Mouse (Mus musculus): ENCODE measurements around the gene Taf3. TPM values are rescaled to one million over a fixed set of nuclear protein-coding genes. Genes with fewer than 3 reads are reported as not detected.

The Taf3 gene
- polyA plus RNA-seq, 1 experiment from 2014 or later = 9.4 TPM

DNA sequence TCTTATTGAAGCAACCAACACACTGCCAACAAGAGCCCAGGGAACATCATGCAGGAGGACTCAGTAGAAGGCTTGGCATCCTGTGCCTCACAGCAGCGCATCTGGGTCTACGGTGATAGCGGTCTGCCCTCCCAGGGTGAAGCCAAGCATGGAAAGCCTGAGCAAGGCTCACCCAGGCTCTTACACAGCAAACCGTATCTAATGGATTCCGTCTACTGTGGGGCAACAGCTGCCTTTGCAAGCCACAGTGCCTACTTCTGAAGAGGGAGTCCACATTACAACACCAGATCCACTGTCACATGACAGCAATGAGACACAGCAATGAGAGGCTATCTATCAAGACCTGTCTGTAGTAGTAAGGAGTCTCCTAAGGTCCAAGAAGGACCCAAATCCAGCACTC lies 52.3 kb downstream of the Taf3 start:
- H3K9ac ChIP-seq (ENCODE audit: low read length) = no peak overlapping the region
- no peaks in the 10 kb centered on the region for H3K4me1 ChIP-seq (ENCODE audit: control insufficient read depth in 2 of 2, insufficient read depth in 2 of 2, low read length in 2 of 2)
- H3K27ac ChIP-seq (replicated peaks in 1 of 2; ENCODE audit: control insufficient read depth in 1 of 2, insufficient read depth in 1 of 2, low read depth in 2 of 2, low read length in 2 of 2) = no peak overlapping the region
- no peak for ATAC-seq (ENCODE audit: insufficient number of reproducible peaks, insufficient read depth, low FRiP score, low read depth)
- 89% methylated on average over 5 of the region's 5 CpGs for WGBS
- no peak overlapping the region for H3K4me3 ChIP-seq (ENCODE audit: control insufficient read depth in 1 of 2, insufficient read depth in 1 of 2, low read depth in 1 of 2, low read length in 2 of 2)
- no peaks in the 10 kb centered on the region for H3K27me3 ChIP-seq (ENCODE audit: control insufficient read depth, insufficient read depth, low read length)
- no peak overlapping the region for H3K4me2 ChIP-seq (ENCODE audit: low read length)
- H3K9me3 ChIP-seq (ENCODE audit: control insufficient read depth, low read length) = no peaks in the 10 kb centered on the region
- H3K36me3 ChIP-seq (ENCODE audit: control insufficient read depth, insufficient read depth, low read length) = no peaks in the 10 kb centered on the region

DNA sequence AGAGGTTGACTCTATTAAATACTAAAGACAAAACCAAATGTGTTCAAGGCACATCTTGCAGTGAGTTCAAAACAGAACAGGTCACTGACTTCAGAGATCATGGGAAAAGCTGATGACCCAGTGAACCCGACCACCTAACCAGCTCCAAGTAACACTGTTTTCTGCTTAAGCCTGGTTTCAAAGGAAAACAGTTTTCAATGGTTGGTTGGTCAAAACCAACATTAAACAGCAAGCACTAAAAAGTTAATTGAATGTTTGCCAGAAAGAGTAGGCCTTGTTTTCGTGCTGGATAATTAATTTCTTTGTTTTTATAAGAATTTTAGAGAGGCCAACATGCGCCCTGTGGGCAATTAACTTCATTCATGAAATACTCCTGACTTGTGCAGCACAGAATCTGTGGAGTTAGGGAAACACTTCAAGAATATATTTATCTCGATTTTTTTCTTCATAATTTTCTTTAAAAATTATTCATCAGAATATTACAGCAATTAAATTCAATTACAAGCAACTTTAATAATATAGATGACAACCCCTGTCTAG lies 57.6 kb downstream of the Taf3 start:
- Histone ChIP-seq H3K27ac (replicated peaks in 1 of 2; ENCODE audit: control insufficient read depth in 1 of 2, insufficient read depth in 1 of 2, low read depth in 2 of 2, low read length in 2 of 2) (no peak overlapping the region), H3K4me2 (ENCODE audit: low read length) (no peak overlapping the region), H3K27me3 (ENCODE audit: control insufficient read depth, insufficient read depth, low read length) (no peaks in the 10 kb centered on the region), H3K4me3 (ENCODE audit: control insufficient read depth in 1 of 2, insufficient read depth in 1 of 2, low read depth in 1 of 2, low read length in 2 of 2) (no peak overlapping the region), H3K9ac (ENCODE audit: low read length) (no peak overlapping the region), H3K36me3 (ENCODE audit: control insufficient read depth, insufficient read depth, low read length) (no peaks in the 10 kb centered on the region), H3K4me1 (ENCODE audit: control insufficient read depth in 2 of 2, insufficient read depth in 2 of 2, low read length in 2 of 2) (peaks cover 4 to 7% of the 10 kb centered on the region in 2 experiments; a peak in 3 of 4 replicates), H3K9me3 (ENCODE audit: control insufficient read depth, low read length) (no peaks in the 10 kb centered on the region)
- 77% methylated on average over 4 of the region's 4 CpGs for WGBS
- ATAC-seq (ENCODE audit: insufficient number of reproducible peaks, insufficient read depth, low FRiP score, low read depth) = no peak

DNA sequence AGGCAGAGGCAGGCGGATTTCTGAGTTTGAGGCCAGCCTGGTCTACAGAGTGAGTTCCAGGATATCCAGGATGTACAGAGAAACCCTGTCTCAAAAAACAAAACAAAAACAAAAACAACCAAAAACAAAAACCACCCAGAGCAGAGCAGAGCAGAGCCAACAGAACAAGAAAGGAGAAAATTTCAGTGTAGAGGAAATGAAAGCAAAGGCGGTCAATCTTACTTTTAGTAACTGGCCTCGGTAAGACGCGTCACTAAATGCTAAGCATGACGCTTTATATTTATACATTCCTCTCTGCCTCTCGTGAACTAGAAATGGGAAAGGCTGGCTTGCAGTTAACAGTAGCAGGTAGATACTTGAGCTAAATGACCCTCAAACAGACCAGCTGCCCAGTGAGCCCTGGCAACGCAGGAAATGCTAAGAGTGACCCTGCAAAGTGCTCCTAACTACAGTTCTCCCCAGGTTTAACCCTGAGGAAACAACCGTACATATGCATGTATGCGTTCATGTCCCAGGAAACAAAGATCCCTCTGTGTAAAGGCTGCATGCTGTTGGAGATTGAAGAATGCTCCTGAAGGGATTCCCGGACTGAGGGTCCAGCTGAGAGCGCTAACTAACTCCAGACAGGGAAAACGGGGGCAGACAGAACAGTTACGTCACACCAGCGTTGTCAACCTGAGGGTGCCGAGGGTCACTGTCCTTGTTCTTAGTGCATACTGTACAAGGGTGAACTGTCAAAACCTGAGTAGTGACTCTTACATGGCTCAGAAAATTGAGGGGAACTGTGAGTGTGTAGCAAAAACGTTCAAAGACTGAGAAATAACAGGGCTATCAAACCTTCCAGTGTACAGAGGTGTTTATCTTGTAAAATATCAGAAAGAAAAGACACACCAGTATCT lies 58.5 kb downstream of the Taf3 start:
- Histone ChIP-seq H3K4me3 (ENCODE audit: control insufficient read depth in 1 of 2, insufficient read depth in 1 of 2, low read depth in 1 of 2, low read length in 2 of 2) (no peak overlapping the region), H3K27ac (replicated peaks in 1 of 2; ENCODE audit: control insufficient read depth in 1 of 2, insufficient read depth in 1 of 2, low read depth in 2 of 2, low read length in 2 of 2) (no peak overlapping the region), H3K27me3 (ENCODE audit: control insufficient read depth, insufficient read depth, low read length) (no peaks in the 10 kb centered on the region), H3K9ac (ENCODE audit: low read length) (no peak overlapping the region), H3K36me3 (ENCODE audit: control insufficient read depth, insufficient read depth, low read length) (no peaks in the 10 kb centered on the region), H3K4me2 (ENCODE audit: low read length) (no peak overlapping the region), H3K9me3 (ENCODE audit: control insufficient read depth, low read length) (no peaks in the 10 kb centered on the region), H3K4me1 (ENCODE audit: control insufficient read depth in 2 of 2, insufficient read depth in 2 of 2, low read length in 2 of 2) (peaks cover 4 to 8% of the 10 kb centered on the region in 2 experiments; a peak in 3 of 4 replicates)
- no peak for ATAC-seq (ENCODE audit: insufficient number of reproducible peaks, insufficient read depth, low FRiP score, low read depth)
- WGBS = 73% methylated on average over 17 of the region's 17 CpGs

DNA sequence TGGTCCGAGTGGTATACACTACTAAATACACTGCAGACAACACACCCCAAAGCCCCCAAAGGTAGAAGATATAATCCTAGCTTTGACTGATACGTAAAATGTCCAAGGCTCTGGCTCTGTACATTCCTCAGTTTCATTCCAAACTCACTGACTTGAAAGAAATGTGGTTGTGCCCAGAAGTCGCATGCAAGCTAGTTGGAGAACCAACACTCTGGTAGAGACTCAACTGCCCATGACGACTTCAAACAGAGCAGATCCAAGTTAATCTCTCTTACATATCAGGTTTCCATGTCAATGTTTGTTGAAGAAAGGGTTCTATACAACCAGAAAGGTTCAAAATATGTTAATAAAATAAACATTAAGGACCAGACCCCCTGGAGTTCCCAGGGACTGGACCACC lies 60.1 kb downstream of the Taf3 start:
- no peak overlapping the region for H3K4me2 ChIP-seq (ENCODE audit: low read length)
- no peak for ATAC-seq (ENCODE audit: insufficient number of reproducible peaks, insufficient read depth, low FRiP score, low read depth)
- H3K9me3 ChIP-seq (ENCODE audit: control insufficient read depth, low read length) = no peaks in the 10 kb centered on the region
- no peak overlapping the region for H3K27ac ChIP-seq (replicated peaks in 1 of 2; ENCODE audit: control insufficient read depth in 1 of 2, insufficient read depth in 1 of 2, low read depth in 2 of 2, low read length in 2 of 2)
- WGBS = 86% methylated on average over 4 of the region's 4 CpGs
- no peak overlapping the region for H3K4me3 ChIP-seq (ENCODE audit: control insufficient read depth in 1 of 2, insufficient read depth in 1 of 2, low read depth in 1 of 2, low read length in 2 of 2)
- H3K36me3 ChIP-seq (ENCODE audit: control insufficient read depth, insufficient read depth, low read length) = no peaks in the 10 kb centered on the region
- no peaks in the 10 kb centered on the region for H3K27me3 ChIP-seq (ENCODE audit: control insufficient read depth, insufficient read depth, low read length)
- H3K4me1 ChIP-seq (ENCODE audit: control insufficient read depth in 2 of 2, insufficient read depth in 2 of 2, low read length in 2 of 2) = peaks cover 4 to 8% of the 10 kb centered on the region in 2 experiments; a peak in 3 of 4 replicates
- H3K9ac ChIP-seq (ENCODE audit: low read length) = no peak overlapping the region

GRCm38 (mm10) chr2:9985979-9986447 lies 62.4 kb downstream of the Taf3 start:
- 6% methylated on average over 6 of the region's 6 CpGs for WGBS
- H3K4me2 ChIP-seq (ENCODE audit: low read length) = peak overlapping the region; percentile 40

DNA sequence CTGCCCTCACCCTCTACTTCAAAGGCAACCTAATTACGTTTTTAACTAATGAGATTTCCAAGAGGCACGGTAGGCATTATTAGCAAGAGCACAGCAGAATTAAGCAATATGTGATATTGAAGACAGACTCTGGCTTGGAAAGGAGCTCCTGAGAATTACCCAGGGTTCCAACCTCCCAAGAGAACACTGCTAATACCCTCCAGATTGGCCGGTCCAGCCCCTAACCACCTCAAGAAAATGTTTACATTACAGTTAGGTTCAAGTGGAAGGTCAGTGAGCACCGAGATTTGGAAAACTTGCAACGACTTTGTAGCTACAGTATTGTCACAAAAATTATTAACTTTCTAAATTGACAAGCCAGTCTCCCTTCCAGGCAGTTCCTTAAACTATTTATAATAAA lies 66.0 kb downstream of the Taf3 start:
- WGBS = 36% methylated on average over 5 of the region's 5 CpGs
- H3K4me1 ChIP-seq (ENCODE audit: control insufficient read depth in 2 of 2, insufficient read depth in 2 of 2, low read length in 2 of 2) = peaks cover 4 to 8% of the 10 kb centered on the region in 2 experiments; a peak in 3 of 4 replicates
- H3K36me3 ChIP-seq (ENCODE audit: control insufficient read depth, insufficient read depth, low read length) = no peaks in the 10 kb centered on the region
- no peak overlapping the region for H3K4me2 ChIP-seq (ENCODE audit: low read length)
- no peak overlapping the region for H3K4me3 ChIP-seq (ENCODE audit: control insufficient read depth in 1 of 2, insufficient read depth in 1 of 2, low read depth in 1 of 2, low read length in 2 of 2)
- no peaks in the 10 kb centered on the region for H3K9me3 ChIP-seq (ENCODE audit: control insufficient read depth, low read length)
- ATAC-seq (ENCODE audit: insufficient number of reproducible peaks, insufficient read depth, low FRiP score, low read depth) = no peak
- no peak overlapping the region for H3K27ac ChIP-seq (replicated peaks in 1 of 2; ENCODE audit: control insufficient read depth in 1 of 2, insufficient read depth in 1 of 2, low read depth in 2 of 2, low read length in 2 of 2)
- H3K27me3 ChIP-seq (ENCODE audit: control insufficient read depth, insufficient read depth, low read length) = no peaks in the 10 kb centered on the region
- H3K9ac ChIP-seq (ENCODE audit: low read length) = no peak overlapping the region

More at GRCm38 (mm10) chr2:9985979-9986447, 62.4 kb downstream of the Taf3 start:
- Histone ChIP-seq H3K27me3 (ENCODE audit: control insufficient read depth, insufficient read depth, low read length) (no peaks in the 10 kb centered on the region), H3K9me3 (ENCODE audit: control insufficient read depth, low read length) (no peaks in the 10 kb centered on the region), H3K4me3 (ENCODE audit: control insufficient read depth in 1 of 2, insufficient read depth in 1 of 2, low read depth in 1 of 2, low read length in 2 of 2) (no peak overlapping the region), H3K9ac (ENCODE audit: low read length) (peak overlapping the region; percentile 21; the same call in 1 of the 2 replicates), H3K27ac (replicated peaks in 1 of 2; ENCODE audit: control insufficient read depth in 1 of 2, insufficient read depth in 1 of 2, low read depth in 2 of 2, low read length in 2 of 2) (0 out of 4 replicates have a peak overlapping the region, but pooled peaks of 1 of the 2 experiments have one; percentile 8), H3K4me1 (ENCODE audit: control insufficient read depth in 2 of 2, insufficient read depth in 2 of 2, low read length in 2 of 2) (peaks cover 4 to 8% of the 10 kb centered on the region in 2 experiments; a peak in 3 of 4 replicates), H3K36me3 (ENCODE audit: control insufficient read depth, insufficient read depth, low read length) (no peaks in the 10 kb centered on the region)
- ATAC-seq (ENCODE audit: insufficient number of reproducible peaks, insufficient read depth, low FRiP score, low read depth) = no peak

DNA sequence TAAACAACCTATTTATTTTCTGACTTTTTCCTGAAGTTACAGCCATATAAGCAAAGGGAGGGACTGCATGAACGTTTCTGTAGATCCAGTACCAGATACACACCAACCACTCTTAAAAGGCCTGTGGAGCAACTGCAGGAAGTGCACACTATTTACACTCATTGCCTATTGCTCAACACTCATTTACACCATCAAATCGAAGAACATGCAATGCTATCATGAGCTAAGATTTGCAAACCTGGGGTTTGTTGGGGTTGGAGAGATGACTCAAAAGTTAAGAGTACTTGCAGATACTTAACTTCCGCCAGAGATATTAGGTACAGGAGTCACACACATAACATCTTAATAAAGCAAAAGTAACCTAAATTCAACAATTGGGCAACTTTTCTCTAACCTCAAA lies 76.5 kb downstream of the Taf3 start:
- no peak overlapping the region for H3K4me3 ChIP-seq (ENCODE audit: control insufficient read depth in 1 of 2, insufficient read depth in 1 of 2, low read depth in 1 of 2, low read length in 2 of 2)
- H3K36me3 ChIP-seq (ENCODE audit: control insufficient read depth, insufficient read depth, low read length) = no peaks in the 10 kb centered on the region
- 72% methylated on average over 3 of the region's 3 CpGs for WGBS
- H3K27me3 ChIP-seq (ENCODE audit: control insufficient read depth, insufficient read depth, low read length) = no peaks in the 10 kb centered on the region
- peaks cover 19 to 29% of the 10 kb centered on the region in 2 experiments for H3K4me1 ChIP-seq (ENCODE audit: control insufficient read depth in 2 of 2, insufficient read depth in 2 of 2, low read length in 2 of 2)
- no peak overlapping the region for H3K4me2 ChIP-seq (ENCODE audit: low read length)
- no peak overlapping the region for H3K27ac ChIP-seq (replicated peaks in 1 of 2; ENCODE audit: control insufficient read depth in 1 of 2, insufficient read depth in 1 of 2, low read depth in 2 of 2, low read length in 2 of 2)
- no peaks in the 10 kb centered on the region for H3K9me3 ChIP-seq (ENCODE audit: control insufficient read depth, low read length)
- ATAC-seq (ENCODE audit: insufficient number of reproducible peaks, insufficient read depth, low FRiP score, low read depth) = no peak
- H3K9ac ChIP-seq (ENCODE audit: low read length) = no peak overlapping the region

Data from heart, embryonic 14.5 days (tissue).